Mouse (Mus musculus) liver, adult 2 months (tissue): Measurements from ENCODE around the gene Grk4. TPM values are rescaled to one million over a fixed set of nuclear protein-coding genes. Genes with fewer than 3 reads are reported as not detected.

ENCODE experiments used
- DNase-seq: peaks from one replicate; pipeline ENCODE4 v3.0.0-alpha.2; 2011; ENCODE audit warnings: low read depth, low spot score; ENCODE audit errors: extremely low read depth
- H3K27ac ChIP-seq: fragments of 200-500 bp; replicated peaks from 2 replicates; pipeline ENCODE4 v1.5.1; 2012; ENCODE audit warnings: low read depth, mild to moderate bottlenecking, control low read depth, inconsistent platforms, low read length; ENCODE audit not compliant: insufficient read depth
- H3K27me3 ChIP-seq: fragments of 200-500 bp; 2 replicates; pipeline ENCODE4 v1.6.1; 2012; ENCODE audit warnings: mild to moderate bottlenecking, moderate library complexity, low read length, inconsistent platforms; ENCODE audit not compliant: control insufficient read depth, insufficient read depth
- H3K36me3 ChIP-seq: fragments of 200-500 bp; 2 replicates; pipeline ENCODE4 v1.6.1; 2012; ENCODE audit warnings: low read length, inconsistent platforms; ENCODE audit not compliant: control insufficient read depth, insufficient read depth
- H3K4me1 ChIP-seq: fragments of 200-500 bp; 2 replicates; pipeline ENCODE4 v1.6.1; 2011; ENCODE audit warnings: low read length; ENCODE audit not compliant: control insufficient read depth, insufficient read depth
- H3K4me3 ChIP-seq: fragments of 200-500 bp; 2 replicates; pipeline ENCODE4 v1.5.1; 2011; ENCODE audit warnings: low read depth, mild to moderate bottlenecking, control low read depth, low read length, moderate library complexity; ENCODE audit not compliant: insufficient read depth
- H3K79me2 ChIP-seq: fragments of 200-500 bp; 2 replicates; pipeline ENCODE4 v1.6.1; 2012; ENCODE audit warnings: inconsistent platforms, mild to moderate bottlenecking, low read length, moderate library complexity; ENCODE audit not compliant: control insufficient read depth, insufficient read depth
- H3K9ac ChIP-seq: fragments of 200-500 bp; 2 replicates; pipeline ENCODE4 v1.6.1; 2012; ENCODE audit warnings: low read depth, mild to moderate bottlenecking, control low read depth, inconsistent platforms, low read length
- CTCF ChIP-seq: fragments of 200-500 bp; IDR thresholded peaks from 2 replicates; pipeline ENCODE4 v1.5.1; 2011; ENCODE audit warnings: low read depth, low read length, control low read depth
- POLR2A ChIP-seq: fragments of 200-500 bp; IDR thresholded peaks from 2 replicates; pipeline ENCODE4 v1.6.1; 2011; ENCODE audit warnings: low read length, control low read depth; ENCODE audit not compliant: insufficient read depth; ENCODE audit errors: extremely low read depth
- WGBS: fragments of 180-500 bp; shearing (Covaris S2); methylation state at CpG from one replicate; pipeline ENCODE4 v1.1.7; 2018; 5-methylcytosine and 5-hydroxymethylcytosine counted together
- polyA plus RNA-seq: library from polyadenylated mRNA; depleted of rRNA; stranded (reverse); fragments of >200 nt; gene quantifications from 2 replicates; pipeline ENCODE4 v1.2.3, GENCODE M21; 2012
- total RNA-seq: library from RNA; depleted of rRNA; stranded (reverse); fragments of >200 nt; gene quantifications from 2 replicates; pipeline ENCODE4 v1.2.3, GENCODE M21; 2014

The Grk4 gene
- total and polyA plus RNA-seq, 2 experiments, result 0.46 to 0.65 TPM

GRCm38 (mm10) chr5:34636481-34637287 is 23.5 kb upstream of the Grk4 start, which contains the start of gene Mfsd10:
TSS of gene Mfsd10 (minus strand) at chr5:34637212.
- Histone ChIP-seq H3K36me3 (peaks cover 14% of the 10 kb centered on the region), H3K4me1 (peaks cover 5% of the 10 kb centered on the region), H3K79me2 (no peaks in the 10 kb centered on the region), H3K9ac (peak within 1 kb of the TSS; percentile 66), H3K27ac (0 out of 2 replicates have a peak within 1 kb of the TSS, but pooled peaks have one; percentile 11), H3K4me3 (peak within 1 kb of the TSS; percentile 84), H3K27me3 (no peaks in the 10 kb centered on the region)
- DNase-seq, result peak; percentile 73
- under 1% methylated on average over 48 of the region's 48 CpGs for WGBS
- TF ChIP-seq POLR2A, result 0 out of 2 replicates have a peak, but pooled peaks have one; percentile 29
- peak; percentile 45; the same call in 1 of the 2 replicates for TF ChIP-seq CTCF

- Histone ChIP-seq H3K27ac (no peak overlapping the region), H3K79me2 (no peaks in the 10 kb centered on the region), H3K4me1 (peaks cover 5% of the 10 kb centered on the region), H3K36me3 (peaks cover 14% of the 10 kb centered on the region), H3K4me3 (no peak overlapping the region), H3K9ac (no peak overlapping the region), H3K27me3 (no peaks in the 10 kb centered on the region)
- peak; percentile 62 for DNase-seq
- WGBS, result 26% methylated on average over 7 of the region's 7 CpGs
- no peak for TF ChIP-seq CTCF
Observed at GRCm38 (mm10) chr5:34637591-34638156, 22.5 kb upstream of the Grk4 start.

DNA sequence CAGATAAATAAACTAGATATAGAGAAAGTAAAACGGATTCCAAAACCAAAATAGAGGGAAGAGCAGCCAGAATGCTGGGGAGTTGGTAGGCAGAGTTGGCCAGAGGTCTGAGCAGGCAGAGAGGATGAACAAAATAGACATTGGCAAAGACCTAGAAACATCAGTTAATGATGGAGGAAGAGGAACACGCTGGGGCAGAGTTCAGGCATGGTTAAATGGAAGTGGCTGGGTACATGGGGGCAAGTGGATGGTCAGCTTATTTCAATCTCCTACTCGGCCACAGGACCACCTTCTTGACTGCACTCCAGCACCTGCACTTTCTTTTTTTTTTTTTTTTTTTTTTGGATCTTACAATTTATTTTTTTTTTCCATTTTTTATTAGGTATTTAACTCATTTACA is 18.2 kb upstream of the Grk4 start:
- 74% methylated on average over 3 of the region's 3 CpGs for WGBS
- Histone ChIP-seq H3K79me2 (no peaks in the 10 kb centered on the region), H3K4me3 (no peak overlapping the region), H3K27me3 (no peaks in the 10 kb centered on the region), H3K4me1 (peaks cover 5% of the 10 kb centered on the region), H3K9ac (no peak overlapping the region), H3K36me3 (peaks cover 47% of the 10 kb centered on the region), H3K27ac (no peak overlapping the region)
- TF ChIP-seq CTCF, result no peak
- no peak for TF ChIP-seq POLR2A
- no peak for DNase-seq

DNA sequence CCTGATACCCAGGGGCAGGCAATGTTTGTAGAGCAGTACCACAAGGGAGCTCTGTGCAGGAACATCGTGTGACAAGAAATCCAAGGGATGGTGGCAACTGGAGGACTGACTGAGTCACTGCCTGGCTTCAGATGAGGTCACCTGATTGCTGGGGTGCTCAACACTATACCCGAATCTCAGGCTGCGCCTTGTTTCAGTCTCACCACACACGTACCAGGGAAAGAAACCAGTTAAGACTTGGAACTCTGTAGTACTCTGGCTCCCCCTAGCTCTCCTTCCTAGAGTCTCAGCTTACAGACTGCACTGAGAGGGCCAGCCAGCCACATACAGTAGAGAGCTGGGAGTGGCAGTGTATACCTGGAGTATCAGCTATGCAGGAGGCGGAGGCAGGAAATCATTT is 17.2 kb upstream of the Grk4 start:
- H3K4me3 ChIP-seq, result no peak overlapping the region
- no peak for DNase-seq
- no peaks in the 10 kb centered on the region for H3K79me2 ChIP-seq
- TF ChIP-seq CTCF (no peak; the same call in none of the 2 replicates), POLR2A (no peak)
- peaks cover 2% of the 10 kb centered on the region; the same call in 1 of the 2 replicates for H3K4me1 ChIP-seq
- H3K9ac ChIP-seq, result no peak overlapping the region
- H3K36me3 ChIP-seq, result peaks cover 53% of the 10 kb centered on the region
- H3K27me3 ChIP-seq, result no peaks in the 10 kb centered on the region
- H3K27ac ChIP-seq, result no peak overlapping the region
- WGBS, result 86% methylated on average over 5 of the region's 5 CpGs

DNA sequence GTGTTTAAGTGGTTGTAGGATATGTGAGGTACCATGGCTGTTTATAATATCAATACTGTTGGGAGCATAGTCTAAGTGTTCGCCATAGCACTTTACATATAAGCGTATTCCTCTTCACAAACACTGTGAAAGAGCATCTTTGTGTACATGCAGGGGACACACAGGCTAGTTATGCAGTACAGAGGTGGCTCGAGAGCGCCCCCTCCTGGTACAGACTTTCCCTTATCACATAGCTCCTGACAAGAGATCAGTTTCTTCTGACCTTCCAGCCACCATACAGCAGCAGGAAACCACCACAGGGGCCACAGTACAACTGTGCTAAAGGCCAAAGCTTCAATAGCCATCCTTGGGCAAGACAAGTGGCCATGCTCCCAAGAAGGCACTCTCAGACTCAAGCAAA is 12.6 kb upstream of the Grk4 start:
- TF ChIP-seq POLR2A (no peak), CTCF (peak; percentile 65)
- Histone ChIP-seq H3K4me3 (no peak overlapping the region), H3K27ac (no peak overlapping the region), H3K27me3 (no peaks in the 10 kb centered on the region), H3K79me2 (no peaks in the 10 kb centered on the region), H3K9ac (no peak overlapping the region), H3K4me1 (no peaks in the 10 kb centered on the region), H3K36me3 (peaks cover 77% of the 10 kb centered on the region)
- 51% methylated on average over 4 of the region's 4 CpGs for WGBS
- DNase-seq, result peak; percentile 20

DNA sequence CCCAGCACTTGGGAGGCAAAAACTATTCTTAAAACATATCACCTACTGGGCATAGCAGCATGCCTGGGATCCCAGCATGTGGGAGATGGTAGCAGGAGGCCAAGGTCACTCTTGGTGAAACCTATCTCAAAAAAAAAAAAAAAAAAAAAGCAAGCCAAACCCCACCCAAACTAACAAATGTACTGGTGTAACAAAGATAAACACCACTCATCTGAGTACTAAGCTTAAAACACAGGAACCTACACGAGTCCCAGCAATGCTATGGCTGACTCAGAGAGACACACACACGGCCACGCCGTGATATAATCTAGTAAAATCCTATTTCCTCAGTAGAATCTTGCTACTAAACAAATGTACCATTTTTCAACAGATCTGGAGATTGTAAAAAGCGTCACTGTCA is 7.2 kb upstream of the Grk4 start:
- TF ChIP-seq POLR2A (no peak), CTCF (no peak)
- no peak for DNase-seq
- Histone ChIP-seq H3K27ac (no peak overlapping the region), H3K4me1 (no peaks in the 10 kb centered on the region), H3K79me2 (no peaks in the 10 kb centered on the region), H3K9ac (no peak overlapping the region), H3K4me3 (no peak overlapping the region), H3K27me3 (no peaks in the 10 kb centered on the region), H3K36me3 (peaks cover 71% of the 10 kb centered on the region)
- WGBS, result 76% methylated on average over 5 of the region's 5 CpGs
